Mouse (Mus musculus) liver, embryonic 12.5 days (tissue): Measurements from ENCODE around the gene Il22. TPM values are rescaled to one million over a fixed set of nuclear protein-coding genes. Genes with fewer than 3 reads are reported as not detected.
"Not testable (repeated sequence)": the region's sequence is repeated elsewhere in the genome, so short reads cannot be mapped to it uniquely, and the experiment has no call there.

ENCODE experiments used
- ATAC-seq: fragments of 200-750 bp; cut with Nextera tagmentation; 2 replicates; pipeline ENCODE4 v1.8.0; 2017; ENCODE audit warnings: moderate number of reproducible peaks, mild to moderate bottlenecking, moderate library complexity
- H3K27ac ChIP-seq: fragments of 300-500 bp; sonication (generic); 2 replicates; pipeline ENCODE4 v1.5.1; 2016; ENCODE audit warnings: mild to moderate bottlenecking
- H3K27me3 ChIP-seq: fragments of 300-500 bp; sonication (generic); replicated peaks from 2 replicates; pipeline ENCODE4 v1.6.1; 2016; ENCODE audit warnings: mild to moderate bottlenecking, moderate library complexity
- H3K36me3 ChIP-seq: fragments of 300-500 bp; sonication (generic); 2 replicates; pipeline ENCODE4 v1.6.1; 2016; ENCODE audit warnings: mild to moderate bottlenecking, moderate library complexity
- H3K4me1 ChIP-seq: fragments of 300-500 bp; sonication (generic); 2 replicates; pipeline ENCODE4 v1.6.1; 2016
- H3K4me2 ChIP-seq: fragments of 300-500 bp; sonication (generic); 2 replicates; pipeline ENCODE4 v1.6.1; 2016; ENCODE audit warnings: mild to moderate bottlenecking, moderate library complexity
- H3K4me3 ChIP-seq: fragments of 300-500 bp; sonication (generic); 2 replicates; pipeline ENCODE4 v1.5.1; 2016; ENCODE audit warnings: mild to moderate bottlenecking, moderate library complexity
- H3K9ac ChIP-seq: fragments of 300-500 bp; sonication (generic); 2 replicates; pipeline ENCODE4 v1.6.1; 2016; ENCODE audit warnings: mild to moderate bottlenecking, moderate library complexity
- H3K9me3 ChIP-seq: fragments of 300-500 bp; sonication (generic); replicated peaks from 2 replicates; pipeline ENCODE4 v1.6.1; 2016; ENCODE audit warnings: mild to moderate bottlenecking, moderate library complexity
- WGBS: fragments of 180-500 bp; shearing (Covaris S2); methylation state at CpG from one replicate; pipeline ENCODE4 v1.1.7; 2016; ENCODE audit not compliant: insufficient replicate concordance; 5-methylcytosine and 5-hydroxymethylcytosine counted together
- polyA plus RNA-seq: library from polyadenylated mRNA; unstranded; fragments of >200 nt; fragmentation: Nextera tagmentation; extraction: Ambion mirVana; gene quantifications from 2 replicates; pipeline ENCODE4 v1.2.1, GENCODE M21; 2016

Il22 gene
- polyA plus RNA-seq, 1 experiment from 2014 or later: not detected

GRCm38 (mm10) chr10:118240680-118241079 is 35.9 kb downstream of the Il22 start, which contains the start of gene Gm32717:
Gene Gm32717 (minus strand): TSS chr10:118240780.
- H3K9me3 ChIP-seq, H3K4me2 ChIP-seq, H3K27ac ChIP-seq, H3K4me3 ChIP-seq, H3K27me3 ChIP-seq, H3K4me1 ChIP-seq, ATAC-seq, H3K36me3 ChIP-seq, H3K9ac ChIP-seq: not testable (repeated sequence)
- WGBS: no CpG with 5 or more reads among the region's 13 CpGs

DNA sequence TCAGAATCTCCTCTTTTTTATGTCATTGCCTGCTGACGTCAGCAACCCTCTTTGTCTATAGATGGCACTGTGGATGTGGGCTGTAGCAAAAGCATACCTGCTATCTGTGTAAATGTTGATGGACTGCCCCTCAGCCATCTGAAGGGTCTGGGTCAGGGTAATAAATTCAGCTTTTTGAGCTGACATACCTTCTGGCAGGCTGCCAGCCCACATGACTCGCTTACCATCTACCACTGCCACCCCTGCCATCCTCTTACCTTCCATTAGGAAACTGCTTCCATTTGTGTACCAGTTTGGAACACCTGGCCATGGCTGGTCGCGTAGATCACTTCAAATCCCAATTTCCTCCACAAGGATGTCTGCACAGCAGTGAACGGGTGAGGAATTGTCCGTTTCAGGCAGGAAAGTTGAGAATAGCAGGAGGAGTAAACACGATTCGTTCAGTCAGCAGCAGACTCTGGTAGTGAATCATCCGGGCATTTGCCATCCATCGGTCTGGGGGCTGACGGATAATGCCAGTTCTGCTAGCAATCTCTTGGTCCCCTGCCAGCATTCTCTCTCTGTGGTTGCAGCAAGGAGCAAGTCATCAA is 44.4 kb downstream of the Il22 start:
- not testable (repeated sequence) for H3K9ac ChIP-seq, H3K4me1 ChIP-seq, H3K4me3 ChIP-seq, H3K9me3 ChIP-seq, ATAC-seq, H3K27me3 ChIP-seq, H3K36me3 ChIP-seq, H3K4me2 ChIP-seq, H3K27ac ChIP-seq
- 74% methylated on average over 11 of the region's 11 CpGs for WGBS

- no peak overlapping the region for H3K9ac ChIP-seq
- H3K4me2 ChIP-seq: no peak overlapping the region
- no peak for ATAC-seq
- no peaks in the 10 kb centered on the region for H3K36me3 ChIP-seq
- H3K27me3 ChIP-seq: no peaks in the 10 kb centered on the region
- H3K4me3 ChIP-seq: no peak overlapping the region
- H3K27ac ChIP-seq: no peak overlapping the region
- WGBS: 49% methylated on average over 10 of the region's 10 CpGs
- no peaks in the 10 kb centered on the region for H3K9me3 ChIP-seq
- H3K4me1 ChIP-seq: no peaks in the 10 kb centered on the region
Measured at GRCm38 (mm10) chr10:118250852-118251295, 46.1 kb downstream of the Il22 start.

GRCm38 (mm10) chr10:118258388-118258787 is 53.6 kb downstream of the Il22 start, which contains the start of gene Gm32802:
Gene Gm32802 (plus strand): TSS chr10:118258688.
- H3K9ac ChIP-seq, H3K9me3 ChIP-seq, H3K4me3 ChIP-seq, H3K4me1 ChIP-seq, H3K36me3 ChIP-seq, H3K27ac ChIP-seq, H3K4me2 ChIP-seq, ATAC-seq, H3K27me3 ChIP-seq: not testable (repeated sequence)
- no CpG with 5 or more reads among the region's 13 CpGs for WGBS

Other genes with a start within 250 kb of the Il22 start
- 17.9 and 19.6 TPM in 2 replicates for gene Mdm1, start 63.1 kb upstream of the Il22 start, polyA plus RNA-seq
- not detected in 2 replicates for gene Gm32717, start 35.8 kb downstream of the Il22 start, polyA plus RNA-seq
- gene Gm32802, start 53.7 kb downstream of the Il22 start, polyA plus RNA-seq: not detected in 2 replicates
- gene Iltifb, start 90.1 kb downstream of the Il22 start, polyA plus RNA-seq: not detected in 2 replicates
- gene Gm9040, start 122.0 kb downstream of the Il22 start, polyA plus RNA-seq: not detected in 2 replicates
- gene Gm9044, start 127.5 kb downstream of the Il22 start, polyA plus RNA-seq: not detected in 2 replicates
- 0.05 TPM in 1 of 2 replicates, not detected in the other for gene Gm9045, start 132.9 kb downstream of the Il22 start, polyA plus RNA-seq
- not detected in 2 replicates for gene Gm9046, start 138.3 kb downstream of the Il22 start, polyA plus RNA-seq
- not detected in 2 replicates for gene Gm9048, start 143.7 kb downstream of the Il22 start, polyA plus RNA-seq
- gene Gm9049, start 149.2 kb downstream of the Il22 start, polyA plus RNA-seq: 0.05 TPM in 1 of 2 replicates, not detected in the other
- gene Ifng, start 236.1 kb downstream of the Il22 start, polyA plus RNA-seq: not detected in 2 replicates